9 mouse cellular contexts compared by ENCODE assay signal in the genomic region with DNA sequence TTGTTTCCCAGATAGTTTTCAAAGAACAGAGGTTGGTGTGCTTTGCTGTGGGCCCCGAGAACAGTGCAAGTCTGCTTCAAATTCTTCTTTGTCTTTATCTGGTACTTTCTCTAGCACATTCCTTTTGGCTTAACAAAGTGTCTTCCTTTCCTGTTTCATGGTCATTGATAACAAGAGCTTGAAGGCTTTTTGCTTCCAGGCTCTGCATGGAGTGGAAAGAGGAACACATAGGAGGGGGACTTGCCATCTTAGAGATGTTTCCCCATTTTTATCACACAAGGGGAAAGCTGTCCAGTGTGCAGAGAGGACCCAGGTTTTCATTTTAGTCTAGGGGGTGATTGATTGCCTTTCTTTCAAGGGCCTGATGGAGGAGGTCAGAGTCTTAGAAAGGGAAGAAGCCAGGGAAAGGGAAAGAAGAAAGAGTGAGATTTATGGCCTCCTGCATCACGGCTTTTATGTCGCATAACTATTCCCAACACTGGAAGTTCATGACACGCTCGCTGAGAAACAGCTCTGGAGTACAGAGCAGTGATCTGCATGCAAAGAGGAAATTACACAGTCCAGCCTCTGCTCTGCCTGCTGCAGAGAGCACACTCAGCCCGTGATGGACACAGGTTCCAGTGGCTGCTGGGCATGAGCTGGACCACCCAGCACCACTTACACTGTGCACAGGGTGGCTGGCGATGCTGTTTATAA.
DNase-seq lines count a peak whose midpoint lies in the region; ATAC-seq and TF ChIP-seq lines count a peak whose summit lies in the region.
"Had no signal": no experiment of that assay in that cellular context is flagged by ENCODE, and none has a peak within 500 bp of the region (broad histone marks: within the 10 kb centered on the region; RNA-seq: fewer than 3 reads in every experiment).

No protein-coding gene starts in this region.

- DNase-seq in heart, adult 8-10 months (ENCODE audit: low spot score) = no peak
- peak; percentile 74 for DNase-seq in embryo, embryonic 10.5 days (ENCODE audit: low spot score)
- peak; percentile 52 for DNase-seq in hindbrain, embryonic 11.5 days (ENCODE audit: low spot score)
- DNase-seq in thymus, adult 2 months = no peak
- no peak for DNase-seq in right cerebral cortex, postnatal 10 days (ENCODE audit: low spot score in 2 of 2)
- DNase-seq in gastrocnemius, postnatal 36 days = no peak
- DNase-seq: cerebellum, postnatal 10 days had no signal

- peak overlapping the region; percentile 75 to 91 for H3K27ac ChIP-seq in heart, embryonic 14.5 days (replicated peaks in 1 of 2; ENCODE audit: control insufficient read depth in 1 of 2, insufficient read depth in 1 of 2, low read depth in 2 of 2, low read length in 2 of 2)
- peak overlapping the region; percentile 77 for H3K27ac ChIP-seq in hindbrain, embryonic 11.5 days (ENCODE audit: low read depth, low read length)
- H3K27ac ChIP-seq in midbrain, embryonic 13.5 days = 0 out of 2 replicates have a peak overlapping the region, but pooled peaks have one; percentile 1
- H3K27ac ChIP-seq in thymus, adult 2 months (ENCODE audit: control insufficient read depth, insufficient read depth, low read length) = no peak overlapping the region

- no peak for TF ChIP-seq CTCF in thymus, adult 2 months (IDR thresholded peaks at IDR 0.05; ENCODE audit: borderline replicate concordance, control insufficient read depth, extremely low read depth, insufficient read depth, low read length, poor library complexity)

- peaks cover 29 to 72% of the 10 kb centered on the region in 2 experiments for H3K4me1 ChIP-seq in heart, embryonic 14.5 days (ENCODE audit: control insufficient read depth in 2 of 2, insufficient read depth in 2 of 2, low read length in 2 of 2)
- peaks cover 22% of the 10 kb centered on the region for H3K4me1 ChIP-seq in hindbrain, embryonic 11.5 days (replicated peaks; ENCODE audit: control insufficient read depth, insufficient read depth, low read length)
- H3K4me1 ChIP-seq in midbrain, embryonic 13.5 days (replicated peaks) = peaks cover 51% of the 10 kb centered on the region
- H3K4me1 ChIP-seq in thymus, adult 2 months (replicated peaks; ENCODE audit: control insufficient read depth, insufficient read depth, low read length) = no peaks in the 10 kb centered on the region

- intact Hi-C loops in gastrocnemius, postnatal 36 days (cut with DNase I) = no loop called here

- peak; percentile 54 for ATAC-seq in heart, embryonic 14.5 days (ENCODE audit: insufficient number of reproducible peaks, insufficient read depth, low FRiP score, low read depth)
- ATAC-seq in hindbrain, embryonic 11.5 days (ENCODE audit: low FRiP score) = peak; percentile 92
- peak; percentile 81 for ATAC-seq in midbrain, embryonic 13.5 days

- H3K4me3 ChIP-seq in heart, embryonic 14.5 days (ENCODE audit: control insufficient read depth in 1 of 2, insufficient read depth in 1 of 2, low read depth in 1 of 2, low read length in 2 of 2) = no peak overlapping the region
- H3K4me3 ChIP-seq in hindbrain, embryonic 11.5 days (ENCODE audit: low read depth, low read length) = no peak overlapping the region
- no peak overlapping the region for H3K4me3 ChIP-seq in midbrain, embryonic 13.5 days (replicated peaks)
- H3K4me3 ChIP-seq in thymus, adult 2 months (ENCODE audit: control insufficient read depth, insufficient read depth, low read length) = no peak overlapping the region

- H3K9ac ChIP-seq in heart, embryonic 14.5 days (ENCODE audit: low read length) = peak overlapping the region; percentile 55
- no peak overlapping the region for H3K9ac ChIP-seq in hindbrain, embryonic 11.5 days (ENCODE audit: low read depth, low read length)
- no peak overlapping the region for H3K9ac ChIP-seq in midbrain, embryonic 13.5 days (replicated peaks)

- H3K27me3 ChIP-seq in heart, embryonic 14.5 days (ENCODE audit: control insufficient read depth, insufficient read depth, low read length) = no peaks in the 10 kb centered on the region
- no peaks in the 10 kb centered on the region for H3K27me3 ChIP-seq in hindbrain, embryonic 11.5 days (ENCODE audit: control insufficient read depth, insufficient read depth, low read length)
- H3K27me3 ChIP-seq in midbrain, embryonic 13.5 days = peaks cover 85% of the 10 kb centered on the region
- H3K27me3 ChIP-seq in thymus, adult 2 months (ENCODE audit: control insufficient read depth, insufficient read depth, low read length) = no peaks in the 10 kb centered on the region

- H3K4me2 ChIP-seq in heart, embryonic 14.5 days (ENCODE audit: low read length) = peak overlapping the region; percentile 17
- no peak overlapping the region for H3K4me2 ChIP-seq in hindbrain, embryonic 11.5 days (replicated peaks; ENCODE audit: low read depth, low read length)
- no peak overlapping the region for H3K4me2 ChIP-seq in midbrain, embryonic 13.5 days (replicated peaks)

- H3K9me3 ChIP-seq in heart, embryonic 14.5 days (ENCODE audit: control insufficient read depth, low read length) = no peaks in the 10 kb centered on the region
- H3K9me3 ChIP-seq in hindbrain, embryonic 11.5 days (ENCODE audit: control insufficient read depth, low read length) = no peaks in the 10 kb centered on the region
- H3K9me3 ChIP-seq in midbrain, embryonic 13.5 days = no peaks in the 10 kb centered on the region

- no peak for TF ChIP-seq POLR2A in thymus, adult 2 months (IDR thresholded peaks at IDR 0.05; ENCODE audit: control insufficient read depth, extremely low read depth, insufficient read depth, low read length, poor library complexity)

- H3K36me3 ChIP-seq in heart, embryonic 14.5 days (ENCODE audit: control insufficient read depth, insufficient read depth, low read length) = no peaks in the 10 kb centered on the region
- no peaks in the 10 kb centered on the region for H3K36me3 ChIP-seq in hindbrain, embryonic 11.5 days (ENCODE audit: control insufficient read depth, insufficient read depth, low read length)
- no peaks in the 10 kb centered on the region for H3K36me3 ChIP-seq in midbrain, embryonic 13.5 days
- no peaks in the 10 kb centered on the region for H3K36me3 ChIP-seq in thymus, adult 2 months (ENCODE audit: control insufficient read depth, insufficient read depth, low read length)

- WGBS in heart, embryonic 14.5 days = 22% methylated on average over 7 of the region's 7 CpGs
- WGBS in hindbrain, embryonic 11.5 days = 30% methylated on average over 7 of the region's 7 CpGs
- WGBS in midbrain, embryonic 13.5 days = 24% methylated on average over 7 of the region's 7 CpGs
- 78% methylated on average over 7 of the region's 7 CpGs for WGBS in thymus, adult 2 months

Comparison
In these comparisons a context has a peak if more than half of its experiments do, and no peak if none do; other contexts are left out.
1. DNase-seq: peak in embryo, embryonic 10.5 days (single experiment) and hindbrain, embryonic 11.5 days (single experiment); none in heart, adult 8-10 months (single experiment), thymus, adult 2 months (single experiment), right cerebral cortex, postnatal 10 days (0 of 2) and gastrocnemius, postnatal 36 days (0 of 2).
2. Peak in every context shown above with its lines, with median percentiles within 50 percentile points of each other: ATAC-seq.